Mouse (Mus musculus): ENCODE data around the gene Hs3st2. TPM values are rescaled to one million over a fixed set of nuclear protein-coding genes. Genes with fewer than 3 reads are reported as not detected.

The Hs3st2 gene
- polyA plus RNA-seq, 2 experiments, result 1.1 TPM

DNA sequence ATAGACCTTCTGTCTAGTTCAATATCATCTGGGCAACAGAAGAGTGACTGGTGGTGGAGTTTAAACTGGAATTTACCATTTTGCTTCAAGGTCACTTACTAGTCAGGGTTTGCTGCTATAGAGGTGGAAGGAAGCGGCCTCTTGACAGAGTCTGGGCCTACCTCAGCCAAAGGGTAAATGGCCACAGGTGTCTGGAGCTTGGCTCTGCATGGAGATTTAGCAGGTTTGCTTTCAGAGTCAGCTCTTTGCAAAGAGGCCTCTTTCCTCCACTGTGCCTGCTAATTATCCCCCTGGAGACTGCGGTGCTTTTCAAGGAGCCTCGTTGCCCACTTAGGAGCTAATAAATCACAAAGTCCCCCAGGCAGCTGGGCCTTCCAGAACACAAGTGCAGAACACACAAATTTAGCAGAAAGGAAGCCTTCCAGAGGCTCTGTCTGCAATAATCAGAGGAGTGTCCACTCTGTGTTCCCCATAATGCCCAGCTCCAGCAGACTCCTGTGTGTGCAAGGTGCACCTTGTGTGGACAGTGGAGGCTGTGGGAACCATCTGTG is 99.9 kb downstream of the Hs3st2 start:
- no peaks in the 10 kb centered on the region for H3K9me3 ChIP-seq (ENCODE audit: control insufficient read depth, low read length)
- WGBS, result 9% methylated on average over 3 of the region's 3 CpGs
- H3K27ac ChIP-seq (replicated peaks; ENCODE audit: low read depth, low read length), result no peak overlapping the region
- H3K4me1 ChIP-seq (ENCODE audit: control insufficient read depth, insufficient read depth, low read length), result no peaks in the 10 kb centered on the region
- no peak for TF ChIP-seq POLR2A (IDR thresholded peaks at IDR 0.05; ENCODE audit: borderline replicate concordance, extremely low read depth, insufficient read depth, insufficient read length)
- no peaks in the 10 kb centered on the region for H3K27me3 ChIP-seq (ENCODE audit: control insufficient read depth, insufficient read depth, low read length)
- ATAC-seq (ENCODE audit: low FRiP score, low read depth), result no peak
- no peak overlapping the region for H3K9ac ChIP-seq (ENCODE audit: low read depth, low read length, severe bottlenecking)
- H3K36me3 ChIP-seq (ENCODE audit: control insufficient read depth, insufficient read depth, low read length), result no peaks in the 10 kb centered on the region
- no peak overlapping the region for H3K4me2 ChIP-seq (replicated peaks; ENCODE audit: low read depth, low read length, severe bottlenecking)
- DNase-seq (ENCODE audit: low spot score), result no peak
- H3K4me3 ChIP-seq (replicated peaks; ENCODE audit: low read length), result no peak overlapping the region

DNA sequence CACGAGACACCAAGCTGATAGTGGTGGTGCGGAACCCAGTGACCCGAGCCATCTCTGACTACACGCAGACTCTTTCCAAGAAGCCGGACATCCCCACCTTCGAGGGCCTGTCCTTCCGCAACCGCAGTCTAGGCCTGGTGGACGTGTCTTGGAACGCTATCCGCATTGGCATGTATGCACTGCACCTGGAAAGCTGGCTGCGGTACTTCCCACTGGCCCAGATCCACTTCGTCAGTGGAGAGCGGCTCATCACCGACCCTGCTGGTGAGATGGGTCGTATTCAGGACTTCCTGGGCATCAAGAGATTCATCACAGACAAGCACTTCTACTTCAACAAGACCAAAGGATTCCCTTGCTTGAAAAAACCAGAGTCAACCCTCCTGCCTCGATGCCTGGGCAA is 108.9 kb downstream of the Hs3st2 start:
- DNase-seq (ENCODE audit: low spot score) (no peak), ATAC-seq (ENCODE audit: low FRiP score, low read depth) (no peak)
- Histone ChIP-seq H3K27ac (replicated peaks; ENCODE audit: low read depth, low read length) (no peak overlapping the region), H3K4me1 (ENCODE audit: control insufficient read depth, insufficient read depth, low read length) (no peaks in the 10 kb centered on the region), H3K36me3 (ENCODE audit: control insufficient read depth, insufficient read depth, low read length) (no peaks in the 10 kb centered on the region), H3K9me3 (ENCODE audit: control insufficient read depth, low read length) (no peaks in the 10 kb centered on the region), H3K9ac (ENCODE audit: low read depth, low read length, severe bottlenecking) (no peak overlapping the region), H3K4me2 (replicated peaks; ENCODE audit: low read depth, low read length, severe bottlenecking) (no peak overlapping the region), H3K27me3 (ENCODE audit: control insufficient read depth, insufficient read depth, low read length) (no peaks in the 10 kb centered on the region), H3K4me3 (replicated peaks; ENCODE audit: low read length) (no peak overlapping the region)
- WGBS, result 90% methylated on average over 17 of the region's 17 CpGs
- TF ChIP-seq POLR2A (IDR thresholded peaks at IDR 0.05; ENCODE audit: borderline replicate concordance, extremely low read depth, insufficient read depth, insufficient read length), result no peak

DNA sequence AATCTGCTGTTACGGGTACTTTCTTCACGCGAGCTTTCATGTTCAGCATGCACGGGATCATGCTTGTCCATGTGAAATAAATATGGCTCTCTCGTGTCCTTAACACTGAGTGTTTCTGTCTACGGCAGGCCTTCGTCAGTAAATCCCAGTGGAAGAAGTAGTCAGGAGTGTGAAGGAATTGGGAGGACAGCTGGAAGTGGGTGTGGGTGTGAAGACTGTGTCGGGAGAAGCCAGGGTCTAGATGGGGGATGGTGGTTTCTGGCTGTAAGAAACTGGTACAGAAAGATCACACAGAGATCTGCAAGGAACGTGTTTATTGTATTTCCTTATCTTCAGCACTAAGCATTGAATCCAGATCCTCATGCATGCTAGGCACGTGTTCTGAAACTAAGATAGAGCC is 110.0 kb downstream of the Hs3st2 start:
- H3K4me2 ChIP-seq (replicated peaks; ENCODE audit: low read depth, low read length, severe bottlenecking), result no peak overlapping the region
- ATAC-seq (ENCODE audit: low FRiP score, low read depth) (no peak), DNase-seq (ENCODE audit: low spot score) (no peak)
- no peaks in the 10 kb centered on the region for H3K4me1 ChIP-seq (ENCODE audit: control insufficient read depth, insufficient read depth, low read length)
- no peak for TF ChIP-seq POLR2A (IDR thresholded peaks at IDR 0.05; ENCODE audit: borderline replicate concordance, extremely low read depth, insufficient read depth, insufficient read length)
- 78% methylated on average over 10 of the region's 10 CpGs for WGBS
- H3K4me3 ChIP-seq (replicated peaks; ENCODE audit: low read length), result no peak overlapping the region
- H3K9me3 ChIP-seq (ENCODE audit: control insufficient read depth, low read length), result no peaks in the 10 kb centered on the region
- H3K36me3 ChIP-seq (ENCODE audit: control insufficient read depth, insufficient read depth, low read length), result no peaks in the 10 kb centered on the region
- H3K9ac ChIP-seq (ENCODE audit: low read depth, low read length, severe bottlenecking), result no peak overlapping the region
- H3K27me3 ChIP-seq (ENCODE audit: control insufficient read depth, insufficient read depth, low read length), result no peaks in the 10 kb centered on the region
- no peak overlapping the region for H3K27ac ChIP-seq (replicated peaks; ENCODE audit: low read depth, low read length)

DNA sequence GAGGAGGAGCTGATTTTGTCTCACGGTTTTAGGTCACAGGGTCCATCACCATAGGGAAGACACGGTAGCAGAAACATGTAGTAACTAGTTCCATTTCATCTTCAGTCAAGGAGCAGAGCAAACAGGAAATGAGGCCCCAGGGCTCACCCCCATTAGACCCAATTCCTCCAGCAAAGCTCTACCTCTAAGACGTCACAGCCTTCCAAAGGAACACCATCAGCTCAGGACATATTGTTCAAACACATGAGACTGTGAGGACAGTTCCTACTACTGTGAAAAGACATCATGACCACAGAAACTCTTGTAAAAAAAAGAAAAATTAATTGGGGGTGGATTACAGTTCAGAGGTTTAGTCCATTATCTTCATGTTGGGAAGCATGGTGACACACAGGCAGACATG is 125.1 kb downstream of the Hs3st2 start:
- no peak for ATAC-seq (ENCODE audit: low FRiP score, low read depth)
- no peaks in the 10 kb centered on the region for H3K27me3 ChIP-seq (ENCODE audit: control insufficient read depth, insufficient read depth, low read length)
- no peak for DNase-seq (ENCODE audit: low spot score)
- TF ChIP-seq POLR2A (IDR thresholded peaks at IDR 0.05; ENCODE audit: borderline replicate concordance, extremely low read depth, insufficient read depth, insufficient read length), result no peak
- H3K9me3 ChIP-seq (ENCODE audit: control insufficient read depth, low read length), result peaks cover 4% of the 10 kb centered on the region; the same call in 1 of the 2 replicates
- no peak overlapping the region for H3K9ac ChIP-seq (ENCODE audit: low read depth, low read length, severe bottlenecking)
- peaks cover 5% of the 10 kb centered on the region for H3K4me1 ChIP-seq (ENCODE audit: control insufficient read depth, insufficient read depth, low read length)
- H3K27ac ChIP-seq (replicated peaks; ENCODE audit: low read depth, low read length), result no peak overlapping the region
- WGBS, result 53% methylated on average over 3 of the region's 3 CpGs
- no peak overlapping the region for H3K4me3 ChIP-seq (replicated peaks; ENCODE audit: low read length)
- no peaks in the 10 kb centered on the region for H3K36me3 ChIP-seq (ENCODE audit: control insufficient read depth, insufficient read depth, low read length)
- H3K4me2 ChIP-seq (replicated peaks; ENCODE audit: low read depth, low read length, severe bottlenecking), result no peak overlapping the region

DNA sequence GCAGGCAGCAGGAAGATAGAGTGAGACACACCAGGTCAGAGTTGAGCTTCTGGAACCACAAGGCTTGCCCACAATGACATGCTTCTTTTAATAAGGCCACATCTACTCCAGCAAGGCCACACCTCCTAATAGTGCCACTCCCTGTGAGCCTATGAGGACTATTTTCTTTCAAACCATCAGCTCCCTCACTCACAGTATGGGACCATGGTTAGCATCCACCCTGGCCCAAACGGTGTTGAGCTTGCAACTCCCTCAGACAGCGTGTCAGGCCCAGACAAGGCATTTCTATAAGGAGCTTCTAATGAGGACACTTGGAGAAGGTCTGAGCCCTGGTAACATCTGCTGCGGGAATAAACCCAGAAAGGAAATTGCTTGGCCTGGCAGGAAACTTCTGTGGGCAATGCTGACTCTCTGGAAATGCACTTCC is 125.5 kb downstream of the Hs3st2 start:
- Histone ChIP-seq H3K9ac (ENCODE audit: low read depth, low read length, severe bottlenecking) (no peak overlapping the region), H3K27me3 (ENCODE audit: control insufficient read depth, insufficient read depth, low read length) (no peaks in the 10 kb centered on the region), H3K9me3 (ENCODE audit: control insufficient read depth, low read length) (peaks cover 4% of the 10 kb centered on the region; the same call in 1 of the 2 replicates), H3K4me1 (ENCODE audit: control insufficient read depth, insufficient read depth, low read length) (peaks cover 2% of the 10 kb centered on the region), H3K4me2 (replicated peaks; ENCODE audit: low read depth, low read length, severe bottlenecking) (no peak overlapping the region), H3K36me3 (ENCODE audit: control insufficient read depth, insufficient read depth, low read length) (no peaks in the 10 kb centered on the region), H3K4me3 (replicated peaks; ENCODE audit: low read length) (no peak overlapping the region), H3K27ac (replicated peaks; ENCODE audit: low read depth, low read length) (no peak overlapping the region)
- no peak for TF ChIP-seq POLR2A (IDR thresholded peaks at IDR 0.05; ENCODE audit: borderline replicate concordance, extremely low read depth, insufficient read depth, insufficient read length)
- DNase-seq (ENCODE audit: low spot score) (no peak), ATAC-seq (ENCODE audit: low FRiP score, low read depth) (no peak)
- WGBS, result 72% methylated on average over 3 of the region's 3 CpGs

DNA sequence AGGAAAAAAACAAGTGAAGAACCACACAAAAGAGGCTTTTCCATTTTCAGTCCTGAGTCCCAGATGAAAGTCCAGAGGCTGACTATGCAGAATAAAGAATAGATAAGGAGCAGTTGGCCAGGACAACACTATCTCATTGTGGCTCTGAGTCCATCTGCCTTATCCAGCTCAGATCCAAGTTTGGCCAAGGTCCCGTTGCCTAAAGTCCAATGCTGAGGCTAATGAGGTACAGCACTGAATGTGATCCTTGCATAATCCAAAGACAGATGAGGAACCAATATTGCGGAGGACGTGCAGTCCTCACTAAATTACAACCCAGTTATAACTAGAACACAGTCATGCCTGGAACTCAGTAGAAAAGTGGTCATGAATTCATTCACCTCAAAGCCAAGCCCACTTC is 130.5 kb downstream of the Hs3st2 start:
- Histone ChIP-seq H3K4me1 (ENCODE audit: control insufficient read depth, insufficient read depth, low read length) (no peaks in the 10 kb centered on the region), H3K9me3 (ENCODE audit: control insufficient read depth, low read length) (peaks cover 4% of the 10 kb centered on the region; the same call in 1 of the 2 replicates), H3K27me3 (ENCODE audit: control insufficient read depth, insufficient read depth, low read length) (no peaks in the 10 kb centered on the region), H3K36me3 (ENCODE audit: control insufficient read depth, insufficient read depth, low read length) (no peaks in the 10 kb centered on the region), H3K4me3 (replicated peaks; ENCODE audit: low read length) (no peak overlapping the region), H3K9ac (ENCODE audit: low read depth, low read length, severe bottlenecking) (no peak overlapping the region), H3K27ac (replicated peaks; ENCODE audit: low read depth, low read length) (no peak overlapping the region), H3K4me2 (replicated peaks; ENCODE audit: low read depth, low read length, severe bottlenecking) (no peak overlapping the region)
- DNase-seq (ENCODE audit: low spot score) (no peak), ATAC-seq (ENCODE audit: low FRiP score, low read depth) (no peak)
- TF ChIP-seq POLR2A (IDR thresholded peaks at IDR 0.05; ENCODE audit: borderline replicate concordance, extremely low read depth, insufficient read depth, insufficient read length), result no peak
- WGBS, result 92% methylated on average over 3 of the region's 3 CpGs

Data from limb, embryonic 14.5 days (tissue).